Mouse (Mus musculus) midbrain, embryonic 15.5 days (tissue): ENCODE results near the gene Col19a1. TPM values are rescaled to one million over a fixed set of nuclear protein-coding genes. Genes with fewer than 3 reads are reported as not detected.

ENCODE experiments used
- ATAC-seq: fragments of 200-750 bp; cut with Nextera tagmentation; replicated peaks from 2 replicates; pipeline ENCODE4 v1.8.0; 2017; ENCODE audit warnings: moderate TSS enrichment
- H3K27ac ChIP-seq: fragments of 300-500 bp; sonication (generic); 2 replicates; pipeline ENCODE4 v1.5.1; 2015; ENCODE audit warnings: mild to moderate bottlenecking, inconsistent platforms
- H3K27me3 ChIP-seq: fragments of 300-500 bp; sonication (generic); replicated peaks from 2 replicates; pipeline ENCODE4 v1.6.1; 2015; ENCODE audit warnings: inconsistent platforms
- H3K36me3 ChIP-seq: fragments of 300-500 bp; sonication (generic); replicated peaks from 2 replicates; pipeline ENCODE4 v1.6.1; 2015; ENCODE audit warnings: inconsistent platforms
- H3K4me1 ChIP-seq: fragments of 300-500 bp; sonication (generic); 2 replicates; pipeline ENCODE4 v1.6.1; 2015; ENCODE audit warnings: inconsistent platforms
- H3K4me2 ChIP-seq: fragments of 300-500 bp; sonication (generic); 2 replicates; pipeline ENCODE4 v1.6.1; 2015; ENCODE audit warnings: inconsistent platforms, mild to moderate bottlenecking, moderate library complexity
- H3K4me3 ChIP-seq: fragments of 300-500 bp; sonication (generic); 2 replicates; pipeline ENCODE4 v1.5.1; 2015; ENCODE audit warnings: mild to moderate bottlenecking, inconsistent platforms
- H3K9ac ChIP-seq: fragments of 300-500 bp; sonication (generic); 2 replicates; pipeline ENCODE4 v1.6.1; 2015; ENCODE audit warnings: mild to moderate bottlenecking, inconsistent platforms
- H3K9me3 ChIP-seq: fragments of 300-500 bp; sonication (generic); 2 replicates; pipeline ENCODE4 v1.6.1; 2016; ENCODE audit warnings: inconsistent platforms
- WGBS: fragments of 180-500 bp; shearing (Covaris S2); methylation state at CpG from one replicate; pipeline ENCODE4 v1.1.7; 2015; ENCODE audit warnings: mixed read lengths; 5-methylcytosine and 5-hydroxymethylcytosine counted together
- polyA plus RNA-seq: library from polyadenylated mRNA; unstranded; fragments of >200 nt; fragmentation: Nextera tagmentation; extraction: Ambion mirVana; gene quantifications from 2 replicates; pipeline ENCODE4 v1.2.1, GENCODE M21; 2015

The Col19a1 gene
- polyA plus RNA-seq, 1 experiment from 2014 or later, result 2.2 TPM

DNA sequence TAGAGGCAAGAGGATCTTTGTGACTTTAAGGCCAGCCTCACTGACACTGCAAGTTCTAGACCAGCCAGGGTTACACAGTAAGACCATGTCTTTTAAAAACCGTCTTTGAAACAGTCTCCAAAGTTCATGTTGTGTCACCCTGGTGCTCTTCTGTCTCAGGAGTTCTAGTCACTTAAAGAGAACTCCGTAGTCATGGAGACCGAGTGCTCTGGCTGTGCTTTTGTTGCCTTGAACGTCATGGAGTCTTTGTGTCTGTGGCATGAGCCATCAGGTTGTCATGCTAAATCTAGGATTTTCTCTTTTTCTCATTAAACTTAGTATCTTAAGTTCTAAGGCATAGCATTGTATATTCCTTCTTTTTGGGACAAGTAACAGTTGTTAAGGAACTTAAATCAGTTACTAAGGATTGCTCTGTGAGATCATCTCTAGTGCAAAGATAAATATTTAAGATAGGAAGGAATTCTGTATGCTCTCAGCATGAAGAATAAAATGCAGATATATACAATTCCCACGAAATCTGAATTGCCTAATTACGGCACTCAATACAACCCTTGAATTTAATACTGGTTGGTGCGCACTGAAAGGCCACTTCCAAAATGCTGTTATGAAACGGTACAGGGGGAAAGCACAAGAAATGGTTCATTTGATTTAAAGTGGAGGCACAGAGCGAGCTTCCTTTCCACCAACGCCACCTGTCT is 134.6 kb downstream of the Col19a1 start:
- 0 out of 2 replicates have a peak, but pooled peaks have one; percentile 48 for ATAC-seq
- Histone ChIP-seq H3K4me1 (no peaks in the 10 kb centered on the region), H3K4me3 (no peak overlapping the region), H3K36me3 (no peaks in the 10 kb centered on the region), H3K9me3 (no peaks in the 10 kb centered on the region), H3K27ac (no peak overlapping the region), H3K9ac (no peak overlapping the region), H3K4me2 (no peak overlapping the region), H3K27me3 (no peaks in the 10 kb centered on the region)
- 35% methylated on average over 10 of the region's 10 CpGs for WGBS

DNA sequence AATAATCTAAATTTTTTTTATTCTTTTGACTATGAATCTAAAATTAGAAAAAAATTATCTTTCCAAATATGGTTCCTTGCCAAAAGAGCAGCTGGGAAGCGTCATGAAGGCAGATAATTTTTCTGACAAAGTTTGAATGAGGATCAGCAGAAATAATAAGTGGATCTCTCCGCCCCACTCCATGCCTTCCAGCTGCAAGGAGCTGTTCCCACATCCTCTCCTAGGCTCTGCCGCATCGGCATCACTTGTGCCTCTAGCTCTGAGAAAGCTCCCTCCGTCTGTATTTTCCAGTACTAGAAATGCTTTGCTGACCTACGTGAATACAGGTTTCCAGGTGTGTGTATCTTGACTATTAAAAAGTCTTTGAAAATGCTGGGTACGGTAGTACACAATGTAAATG is 135.1 kb downstream of the Col19a1 start:
- no peaks in the 10 kb centered on the region for H3K9me3 ChIP-seq
- no peak overlapping the region for H3K4me2 ChIP-seq
- H3K27me3 ChIP-seq, result no peaks in the 10 kb centered on the region
- H3K36me3 ChIP-seq, result no peaks in the 10 kb centered on the region
- WGBS, result 55% methylated on average over 7 of the region's 7 CpGs
- no peak overlapping the region for H3K4me3 ChIP-seq
- no peak for ATAC-seq
- no peak overlapping the region for H3K9ac ChIP-seq
- H3K4me1 ChIP-seq, result no peaks in the 10 kb centered on the region
- H3K27ac ChIP-seq, result no peak overlapping the region

DNA sequence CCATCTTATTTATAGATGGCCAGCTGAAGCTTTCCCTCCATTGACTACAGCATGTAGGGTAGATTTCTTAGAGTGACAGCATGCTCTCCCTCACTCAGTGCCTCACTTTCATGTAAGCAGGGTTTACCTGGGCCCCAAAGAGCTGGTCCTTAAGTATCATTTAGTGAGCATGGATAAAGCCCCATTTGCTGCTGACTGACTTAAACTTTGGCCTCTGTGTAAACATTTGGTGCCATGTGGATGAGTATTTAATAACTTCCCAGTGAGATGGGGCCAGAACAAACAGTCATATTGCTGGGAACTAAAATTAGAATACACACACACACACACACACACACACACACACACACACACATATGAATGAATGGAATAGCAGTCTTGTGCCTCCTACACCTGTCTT is 149.8 kb downstream of the Col19a1 start:
- no peaks in the 10 kb centered on the region for H3K27me3 ChIP-seq
- no peaks in the 10 kb centered on the region for H3K9me3 ChIP-seq
- H3K27ac ChIP-seq, result no peak overlapping the region
- H3K4me3 ChIP-seq, result no peak overlapping the region
- H3K4me1 ChIP-seq, result no peaks in the 10 kb centered on the region
- no peak for ATAC-seq
- no peaks in the 10 kb centered on the region for H3K36me3 ChIP-seq
- H3K4me2 ChIP-seq, result no peak overlapping the region
- H3K9ac ChIP-seq, result no peak overlapping the region

DNA sequence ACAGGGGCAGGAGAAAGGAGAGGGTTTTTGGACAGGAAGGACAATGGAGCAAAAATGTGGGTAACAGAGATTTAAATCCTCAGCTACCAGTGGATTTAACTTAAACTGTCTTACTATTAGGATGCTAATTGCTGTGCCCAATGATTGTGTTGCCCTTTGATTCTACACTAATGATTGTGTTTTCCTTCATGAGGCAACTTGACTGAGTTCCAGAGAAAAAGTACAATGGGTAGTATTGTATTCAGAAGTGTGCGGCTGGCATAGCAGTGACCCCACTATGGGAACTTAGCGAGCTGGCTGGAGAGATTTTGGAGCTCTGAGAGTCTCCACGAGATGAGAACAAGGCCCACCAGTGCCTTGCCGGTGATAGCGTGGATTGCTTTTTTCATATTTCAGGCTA is 159.0 kb downstream of the Col19a1 start:
- 88% methylated on average over 5 of the region's 5 CpGs for WGBS
- ATAC-seq, result no peak
- H3K4me3 ChIP-seq, result no peak overlapping the region

DNA sequence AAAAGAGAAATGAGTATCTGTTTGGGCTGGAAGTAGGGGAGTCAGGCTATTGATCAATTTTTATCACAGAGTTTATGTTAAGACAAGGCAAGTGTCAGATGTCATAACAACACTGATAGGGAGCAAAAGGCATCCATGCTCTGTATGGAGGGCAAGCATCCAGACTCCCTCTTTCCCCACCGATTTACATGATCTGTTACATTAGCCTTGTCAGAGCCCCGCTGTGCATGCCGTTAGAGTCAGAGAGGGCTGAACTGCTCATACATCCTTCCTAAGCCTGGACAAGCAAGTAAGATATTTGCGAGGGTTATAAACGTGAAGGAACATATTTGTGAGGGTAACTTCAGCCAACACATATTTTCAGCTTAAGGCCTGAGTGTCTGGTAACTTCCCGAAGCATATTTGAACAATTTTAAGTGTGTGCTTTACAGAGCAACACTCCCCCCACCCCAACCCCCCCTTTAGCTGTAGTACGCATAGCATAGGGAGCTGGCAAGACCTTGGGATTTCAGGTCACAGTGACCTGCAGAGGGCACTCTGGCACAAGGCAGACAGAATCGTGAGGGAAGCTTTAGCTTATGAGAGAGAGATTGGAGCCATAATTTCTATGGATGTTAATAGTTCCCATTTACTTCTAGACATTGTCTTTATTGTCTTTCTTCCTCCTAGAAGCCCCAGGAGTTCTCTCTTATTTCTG is 209.0 kb downstream of the Col19a1 start:
- no peaks in the 10 kb centered on the region for H3K4me1 ChIP-seq
- no peak overlapping the region for H3K4me2 ChIP-seq
- H3K27ac ChIP-seq, result no peak overlapping the region
- no peak overlapping the region for H3K9ac ChIP-seq
- no peaks in the 10 kb centered on the region for H3K36me3 ChIP-seq
- WGBS, result 42% methylated on average over 8 of the region's 8 CpGs
- H3K4me3 ChIP-seq, result no peak overlapping the region
- no peaks in the 10 kb centered on the region for H3K27me3 ChIP-seq
- no peaks in the 10 kb centered on the region for H3K9me3 ChIP-seq
- 0 out of 2 replicates have a peak, but pooled peaks have one; percentile 50 for ATAC-seq

More for the DNA sequence above, 159.0 kb downstream of the Col19a1 start:
- no peaks in the 10 kb centered on the region for H3K27me3 ChIP-seq
- no peak overlapping the region for H3K4me2 ChIP-seq
- H3K27ac ChIP-seq, result no peak overlapping the region
- H3K36me3 ChIP-seq, result no peaks in the 10 kb centered on the region
- H3K9ac ChIP-seq, result no peak overlapping the region
- no peaks in the 10 kb centered on the region for H3K4me1 ChIP-seq
- H3K9me3 ChIP-seq, result no peaks in the 10 kb centered on the region

DNA sequence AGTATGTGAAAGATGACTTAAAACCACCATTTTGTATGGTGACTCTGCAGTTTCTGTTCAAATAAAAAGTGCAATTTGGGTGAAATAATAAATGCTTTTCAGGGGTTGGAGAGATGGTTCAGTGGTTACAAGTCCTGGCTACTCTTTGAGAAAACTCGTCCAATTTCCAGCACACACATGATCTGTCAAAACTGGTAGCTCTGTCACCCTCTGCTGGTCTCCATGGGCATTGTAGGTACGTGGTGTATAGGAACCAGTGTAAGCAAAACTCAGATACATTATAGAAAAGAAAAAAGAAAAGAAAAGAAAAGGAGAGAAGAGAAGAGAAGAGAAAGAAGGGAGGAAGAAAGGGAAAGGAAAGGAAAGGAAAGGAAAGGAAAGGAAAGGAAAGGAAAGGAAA is 212.4 kb downstream of the Col19a1 start:
- no peaks in the 10 kb centered on the region for H3K9me3 ChIP-seq
- H3K4me3 ChIP-seq, result no peak overlapping the region
- H3K4me2 ChIP-seq, result no peak overlapping the region
- no peaks in the 10 kb centered on the region for H3K27me3 ChIP-seq
- 23% methylated on average over 2 of the region's 2 CpGs for WGBS
- H3K9ac ChIP-seq, result no peak overlapping the region
- no peaks in the 10 kb centered on the region for H3K4me1 ChIP-seq
- H3K27ac ChIP-seq, result no peak overlapping the region
- ATAC-seq, result no peak
- H3K36me3 ChIP-seq, result no peaks in the 10 kb centered on the region

DNA sequence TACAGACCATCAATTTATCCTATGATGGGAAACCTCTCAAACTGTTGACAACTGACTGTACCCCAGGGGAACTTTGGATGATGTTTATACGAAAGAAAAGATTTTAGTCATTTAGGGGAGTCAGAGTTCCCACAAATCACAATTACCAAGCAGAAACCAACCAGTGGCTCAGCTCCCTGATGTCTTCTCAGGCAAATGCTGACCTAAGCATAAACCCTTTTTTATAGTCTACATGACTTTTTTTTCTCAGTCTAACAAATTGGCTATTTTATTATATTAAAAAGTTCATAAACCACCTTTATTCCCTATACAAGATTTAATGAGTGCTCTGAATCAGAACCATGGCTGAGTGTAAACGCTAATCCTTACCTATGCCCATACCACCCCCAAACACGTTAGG is 213.6 kb downstream of the Col19a1 start:
- no peak for ATAC-seq

DNA sequence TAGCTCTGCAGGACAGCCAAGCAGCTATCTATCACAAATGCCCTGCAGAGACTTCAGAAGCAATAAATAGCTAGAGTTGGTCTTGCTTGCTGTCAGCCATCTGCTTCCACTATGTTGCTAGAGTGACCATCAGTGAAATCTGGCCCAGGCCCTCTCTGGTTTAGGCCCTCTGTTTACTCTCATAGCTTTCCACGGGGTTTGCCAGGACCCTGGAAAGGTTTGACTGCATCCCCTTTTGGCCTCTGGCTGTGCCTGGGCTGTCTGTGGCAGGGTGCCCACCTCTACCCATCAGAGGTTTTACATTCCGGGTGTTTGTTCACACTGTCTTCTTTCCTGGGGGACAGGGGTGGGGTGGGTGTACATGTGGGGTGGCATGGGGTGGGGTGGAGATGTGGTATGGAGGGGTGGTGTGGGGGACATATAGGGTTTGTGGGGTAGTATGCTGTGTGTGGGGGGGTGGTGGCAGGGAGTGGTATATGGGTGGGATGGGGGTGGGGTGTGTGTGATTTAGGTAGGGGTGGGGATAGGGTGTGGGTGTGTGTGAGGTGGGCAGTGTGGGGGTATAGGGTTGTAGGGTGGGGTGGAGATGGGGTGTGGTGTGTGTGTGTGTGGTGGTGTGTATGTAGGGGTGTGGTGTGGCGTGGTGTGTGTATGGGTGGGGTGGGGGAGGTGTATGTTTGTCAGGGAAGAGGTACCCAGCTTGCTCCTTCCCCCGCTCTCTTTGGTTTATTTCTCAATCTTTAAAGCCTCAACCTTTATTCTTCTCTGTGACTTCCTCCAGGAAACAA is 214.6 kb downstream of the Col19a1 start:
- 91% methylated on average over 4 of the region's 4 CpGs for WGBS
- Histone ChIP-seq H3K4me3 (no peak overlapping the region), H3K4me1 (peaks cover 4% of the 10 kb centered on the region; the same call in 1 of the 2 replicates), H3K27ac (no peak overlapping the region), H3K9ac (no peak overlapping the region), H3K4me2 (no peak overlapping the region), H3K27me3 (no peaks in the 10 kb centered on the region), H3K36me3 (no peaks in the 10 kb centered on the region), H3K9me3 (no peaks in the 10 kb centered on the region)
- no peak for ATAC-seq

More for the DNA sequence above, 213.6 kb downstream of the Col19a1 start:
- WGBS, result 78% methylated on average over 3 of the region's 3 CpGs
- H3K4me2 ChIP-seq, result no peak overlapping the region
- H3K9me3 ChIP-seq, result no peaks in the 10 kb centered on the region
- H3K36me3 ChIP-seq, result no peaks in the 10 kb centered on the region
- H3K27ac ChIP-seq, result no peak overlapping the region
- no peak overlapping the region for H3K4me3 ChIP-seq
- no peaks in the 10 kb centered on the region for H3K27me3 ChIP-seq
- H3K9ac ChIP-seq, result no peak overlapping the region
- H3K4me1 ChIP-seq, result no peaks in the 10 kb centered on the region

DNA sequence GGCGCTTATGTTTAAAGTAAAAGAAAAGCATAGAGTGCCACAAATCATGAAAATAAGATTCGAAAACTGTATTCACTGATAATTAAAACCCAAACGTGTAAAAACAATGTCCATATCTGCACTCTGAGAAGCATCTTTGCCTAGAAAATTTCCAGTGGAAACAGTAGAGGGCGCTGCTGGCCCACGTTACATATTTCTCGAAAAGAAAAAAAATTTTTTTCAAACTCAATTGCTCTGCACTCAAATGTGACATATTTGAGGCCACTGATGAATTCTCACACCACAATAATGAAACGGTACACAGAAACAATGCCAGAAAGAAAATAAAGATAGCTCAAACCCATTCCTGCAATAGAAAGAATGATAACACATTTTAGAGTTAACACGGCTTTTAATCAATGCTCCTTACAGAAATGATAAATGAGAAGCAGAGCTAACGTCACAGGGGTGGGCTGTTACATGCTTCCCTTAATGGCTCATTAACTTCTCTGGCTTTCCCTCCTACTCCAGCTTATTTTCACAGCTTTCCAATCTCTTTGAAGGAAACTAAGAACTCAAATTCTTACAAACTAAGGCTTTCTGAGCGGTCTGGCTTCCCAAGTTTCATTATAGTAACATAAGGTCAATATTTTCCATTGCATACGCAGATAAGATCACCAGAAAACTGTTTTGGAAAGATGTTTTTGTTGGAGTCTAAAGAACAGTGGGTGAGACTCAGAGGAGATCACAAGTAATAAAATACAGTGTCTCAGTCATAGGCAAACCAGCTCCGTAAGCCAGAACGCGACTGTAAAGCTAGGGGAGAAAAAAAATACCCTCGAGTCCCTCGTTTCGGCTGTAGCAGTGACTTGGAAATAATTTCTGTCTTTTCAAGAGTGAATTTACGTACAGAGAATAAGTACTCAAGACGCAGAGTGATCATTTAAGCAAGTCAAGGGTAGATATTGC is 219.4 kb downstream of the Col19a1 start:
- Histone ChIP-seq H3K36me3 (no peaks in the 10 kb centered on the region), H3K27ac (no peak overlapping the region)
- ATAC-seq, result no peak

DNA sequence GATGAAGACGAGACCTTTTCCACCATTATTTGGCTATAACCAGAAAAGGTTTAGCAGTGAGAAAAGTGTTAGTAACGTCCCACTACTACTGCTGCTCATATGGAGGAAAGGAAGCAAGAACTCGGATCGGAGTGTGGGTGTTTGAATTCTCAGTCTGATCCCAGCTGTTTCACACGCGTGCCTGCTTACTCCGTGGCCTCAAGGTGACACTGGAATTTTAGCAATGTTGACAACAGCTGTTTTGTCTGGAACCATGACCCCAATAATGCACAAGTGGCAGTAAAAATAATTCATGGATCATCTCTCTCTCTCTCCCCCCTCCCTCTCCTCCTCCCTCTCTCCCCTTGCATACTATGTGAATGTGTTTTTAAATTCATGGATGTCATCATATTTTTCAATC is 222.5 kb downstream of the Col19a1 start:
- no peaks in the 10 kb centered on the region for H3K9me3 ChIP-seq
- H3K36me3 ChIP-seq, result no peaks in the 10 kb centered on the region
- 87% methylated on average over 7 of the region's 7 CpGs for WGBS
- no peak for ATAC-seq
- peaks cover 5% of the 10 kb centered on the region; the same call in 1 of the 2 replicates for H3K4me1 ChIP-seq
- no peak overlapping the region for H3K4me3 ChIP-seq
- no peak overlapping the region for H3K27ac ChIP-seq
- no peak overlapping the region for H3K4me2 ChIP-seq
- no peak overlapping the region for H3K9ac ChIP-seq
- H3K27me3 ChIP-seq, result no peaks in the 10 kb centered on the region

More for the DNA sequence above, 219.4 kb downstream of the Col19a1 start:
- Histone ChIP-seq H3K27me3 (no peaks in the 10 kb centered on the region), H3K4me2 (no peak overlapping the region), H3K9me3 (no peaks in the 10 kb centered on the region), H3K4me3 (no peak overlapping the region), H3K9ac (no peak overlapping the region), H3K4me1 (peaks cover 5% of the 10 kb centered on the region; the same call in 1 of the 2 replicates)
- 55% methylated on average over 19 of the region's 19 CpGs for WGBS

DNA sequence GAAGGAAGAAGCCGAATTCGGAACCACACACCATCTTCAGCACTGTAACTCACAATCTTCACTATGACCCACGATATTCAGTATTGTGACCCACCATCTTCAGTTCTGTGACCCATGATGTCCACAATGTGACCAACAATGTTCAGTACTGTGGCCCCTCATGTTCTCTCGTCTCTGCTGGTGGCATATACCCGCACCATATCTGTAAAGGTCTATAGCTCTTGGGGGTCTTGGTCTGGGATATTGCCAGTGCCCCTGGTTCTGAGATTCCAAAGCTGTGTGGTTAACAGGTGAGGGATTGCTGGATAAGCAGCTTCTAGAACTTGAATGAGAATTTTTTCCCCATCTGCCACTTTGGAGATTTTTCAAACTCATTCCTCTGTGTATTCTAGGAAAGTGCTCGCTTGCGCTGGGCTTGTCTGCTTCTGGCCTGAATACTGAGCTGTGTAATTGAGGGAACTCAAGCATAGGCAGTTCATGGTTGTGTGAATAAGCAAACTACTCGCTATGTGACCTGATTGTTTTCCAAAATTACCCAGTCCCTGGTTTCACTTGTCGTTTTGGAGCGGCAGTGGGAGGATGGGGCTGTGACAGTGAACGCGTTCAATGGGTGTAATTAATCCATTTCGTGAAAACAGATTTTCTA is 225.2 kb downstream of the Col19a1 start:
- no peak overlapping the region for H3K4me3 ChIP-seq
- H3K27ac ChIP-seq, result no peak overlapping the region
- H3K9me3 ChIP-seq, result no peaks in the 10 kb centered on the region
- ATAC-seq, result no peak
- H3K36me3 ChIP-seq, result no peaks in the 10 kb centered on the region
- no peak overlapping the region for H3K4me2 ChIP-seq
- no peaks in the 10 kb centered on the region for H3K27me3 ChIP-seq
- 83% methylated on average over 13 of the region's 13 CpGs for WGBS
- no peak overlapping the region for H3K9ac ChIP-seq
- H3K4me1 ChIP-seq, result no peaks in the 10 kb centered on the region
